Mouse (Mus musculus) urinary bladder, adult 2 months (tissue): ENCODE measurements around the gene Gm26661. TPM values are rescaled to one million over a fixed set of nuclear protein-coding genes. Genes with fewer than 3 reads are reported as not detected.

Experiments used
- DNase-seq: peaks from one replicate; pipeline ENCODE4 v3.0.0; 2022; ENCODE audit warnings: low spot score
- polyA plus RNA-seq: library from polyadenylated mRNA; depleted of rRNA; stranded (reverse); fragments of >200 nt; gene quantifications from 2 replicates; pipeline ENCODE4 v1.2.3, GENCODE M21; 2012; rRNA removed

The Gm26661 gene
- polyA plus RNA-seq, 1 experiment, result not detected

DNA sequence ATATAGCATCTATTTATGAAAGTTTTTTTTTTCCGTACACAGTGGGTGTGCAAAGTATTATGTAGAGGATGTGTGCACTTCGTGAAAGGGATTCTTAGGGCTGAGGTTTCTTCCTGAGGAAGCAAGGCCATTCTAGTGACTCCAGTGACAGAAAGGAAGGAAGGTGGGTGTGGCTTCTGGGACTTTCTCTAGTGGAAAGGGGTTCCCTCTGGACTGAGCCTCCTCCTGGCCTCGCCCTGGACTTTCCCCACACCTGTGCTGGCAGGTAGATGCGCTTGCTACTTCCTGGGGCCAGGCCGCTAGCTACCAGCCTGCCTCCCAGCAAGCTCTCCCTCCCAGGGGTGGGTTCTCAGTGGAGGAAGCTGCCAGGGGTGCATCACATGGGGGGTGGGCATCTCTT is 28.1 kb downstream of the Gm26661 start:
- no peak for DNase-seq

DNA sequence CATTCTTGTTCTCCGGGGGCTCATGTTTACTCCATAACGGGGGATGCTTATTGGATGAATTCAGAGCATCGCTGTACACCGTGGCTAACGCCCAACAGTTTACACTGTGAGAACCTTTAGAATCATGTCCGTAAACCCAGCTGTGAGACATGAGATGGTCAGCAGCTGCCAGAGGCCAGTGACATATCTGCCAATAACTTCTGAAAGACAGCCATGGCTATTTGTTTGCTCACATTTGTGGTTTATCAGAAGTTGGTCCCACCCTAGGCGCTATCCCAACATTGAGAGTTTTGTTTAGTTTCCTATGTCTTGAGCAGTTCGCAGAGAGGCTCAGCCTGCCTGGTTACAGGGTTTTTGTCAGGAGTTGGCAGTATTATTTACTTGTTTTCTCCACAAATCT is 30.0 kb downstream of the Gm26661 start:
- DNase-seq, result no peak

DNA sequence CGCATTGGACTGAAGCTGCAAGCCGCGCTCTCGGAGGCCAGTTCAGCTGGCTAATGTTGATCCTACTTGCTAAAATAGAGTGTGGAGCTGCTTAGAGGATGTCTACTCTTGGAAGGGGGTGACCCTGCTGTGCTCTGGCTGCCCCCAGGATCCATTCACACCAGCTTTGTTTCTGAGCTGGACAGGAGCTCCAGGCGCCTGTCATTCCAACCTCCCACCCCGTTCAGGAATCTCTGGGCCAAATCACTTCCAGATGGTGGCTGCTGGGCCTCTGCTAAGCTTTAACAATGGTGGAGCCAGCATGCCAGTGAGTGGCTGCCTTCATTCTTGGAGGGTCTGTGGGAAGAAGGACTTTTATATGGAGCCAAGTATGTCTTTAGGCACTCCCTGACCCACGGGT is 31.3 kb downstream of the Gm26661 start:
- no peak for DNase-seq

DNA sequence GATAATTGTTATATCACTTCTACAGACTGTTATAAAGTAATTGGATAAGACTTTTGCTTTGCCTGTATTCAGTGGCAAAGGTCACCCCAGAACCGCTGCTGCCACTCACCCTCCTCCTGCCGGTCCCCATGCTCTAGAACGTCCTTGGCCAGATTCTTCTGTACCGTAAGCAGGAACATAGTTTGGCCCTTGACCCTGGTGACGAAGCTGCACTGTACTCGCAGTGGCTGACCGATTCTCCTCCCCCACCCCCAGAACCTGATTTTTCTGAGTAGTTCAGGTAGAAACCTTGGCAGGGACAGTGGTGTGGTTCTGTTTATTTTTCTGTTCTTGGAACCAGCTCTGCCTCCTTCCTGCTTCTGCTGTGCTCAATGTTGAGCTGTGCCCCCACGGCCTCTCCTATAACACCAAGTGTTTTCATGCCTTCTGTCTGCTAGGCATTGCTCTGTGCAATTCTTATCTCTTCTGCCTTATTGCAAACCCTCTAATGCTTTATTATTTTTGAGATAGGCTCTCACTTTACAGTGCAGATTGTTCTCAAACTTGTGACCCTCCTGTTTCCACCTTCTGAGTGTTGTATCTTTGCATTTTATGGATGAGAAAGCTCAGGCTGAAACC is 33.4 kb downstream of the Gm26661 start:
- no peak for DNase-seq

DNA sequence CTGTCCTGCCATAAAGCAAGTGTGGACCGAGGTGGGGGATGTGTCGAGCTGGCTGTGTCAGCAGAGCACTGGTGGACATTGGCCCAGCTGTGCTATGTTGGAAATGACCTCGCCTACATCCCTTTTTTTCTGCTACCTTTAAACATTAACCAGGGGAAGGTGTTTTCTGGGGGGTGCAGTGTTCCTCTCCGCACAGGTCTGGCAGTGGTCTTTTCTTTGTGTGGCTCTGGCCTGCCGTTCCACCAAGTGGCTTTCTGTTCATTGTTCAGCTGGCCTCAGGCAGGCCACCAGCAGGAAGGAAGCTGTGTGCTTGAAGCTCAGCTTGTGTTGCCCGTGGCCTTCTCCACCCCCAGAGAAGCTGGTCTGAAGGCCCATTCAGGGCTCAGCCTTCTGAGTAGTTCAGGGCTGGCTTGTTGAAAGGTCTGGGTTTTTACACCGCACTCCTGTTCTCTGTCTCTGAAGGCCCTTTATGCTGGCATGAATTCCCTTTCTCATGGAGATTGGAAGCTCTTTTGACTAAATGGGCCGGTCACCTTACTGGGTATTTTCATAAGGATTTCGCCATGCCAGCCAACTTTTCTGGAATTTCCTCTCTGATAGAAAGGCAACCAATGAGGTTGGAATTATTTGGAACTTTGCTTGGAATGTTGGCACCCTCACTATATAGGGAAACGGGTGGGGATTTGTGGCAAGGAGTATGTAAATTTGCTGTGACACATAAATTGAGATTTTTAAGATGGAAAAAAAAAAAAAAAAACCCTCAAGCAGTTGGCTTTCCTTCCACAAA is 35.0 kb downstream of the Gm26661 start:
- no peak for DNase-seq

DNA sequence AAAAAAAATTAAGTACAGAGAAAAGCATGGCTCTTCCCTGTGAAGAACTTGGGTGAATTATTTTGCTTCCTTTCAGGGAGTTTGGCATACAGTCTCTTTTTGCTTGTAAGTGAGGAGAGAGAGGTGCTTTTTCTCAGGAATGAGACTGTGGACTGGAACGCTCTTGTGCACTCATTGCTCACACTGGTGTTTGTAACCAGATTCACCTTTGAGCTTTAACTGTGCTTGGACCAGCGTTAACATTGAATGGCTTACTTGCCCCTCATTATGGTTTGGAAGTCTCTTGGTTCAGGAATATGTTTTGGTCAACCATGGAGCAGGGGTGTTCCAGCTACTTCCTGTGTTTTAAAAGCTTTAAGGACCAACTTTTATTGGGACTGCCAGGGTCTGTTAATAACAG is 37.8 kb downstream of the Gm26661 start:
- no peak for DNase-seq

DNA sequence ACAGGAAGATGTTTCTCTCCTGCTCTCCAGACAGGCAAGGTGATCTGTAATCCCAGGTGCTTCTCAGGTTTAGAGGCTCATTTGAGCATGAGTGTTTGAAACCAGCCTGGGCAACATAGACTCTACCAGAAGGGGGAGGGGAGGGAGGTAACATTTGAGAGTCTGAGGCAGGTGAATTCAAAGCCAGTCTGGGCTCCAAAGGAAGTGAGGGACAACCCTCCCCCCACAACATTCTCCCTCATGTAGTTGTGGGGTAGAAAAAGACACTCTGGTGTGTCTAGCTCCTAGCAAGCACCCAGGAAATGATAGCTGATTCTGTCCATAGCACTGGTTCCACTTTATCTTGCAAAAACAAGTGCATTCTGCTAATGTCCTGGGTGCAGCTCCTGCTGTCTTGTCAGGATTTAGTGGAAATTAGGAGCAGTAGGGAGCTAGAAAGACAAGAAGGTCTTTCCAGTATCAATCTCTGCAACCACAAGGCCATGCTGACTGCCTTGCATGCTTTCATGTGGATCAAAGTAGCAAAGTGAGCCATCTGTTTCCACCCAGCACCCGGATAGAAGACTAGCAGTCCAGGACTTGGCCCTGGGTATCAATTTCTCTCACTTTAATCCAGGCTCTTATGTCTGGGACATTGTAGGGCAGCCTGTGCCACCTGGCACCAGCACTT is 40.5 kb downstream of the Gm26661 start:
- no peak for DNase-seq

DNA sequence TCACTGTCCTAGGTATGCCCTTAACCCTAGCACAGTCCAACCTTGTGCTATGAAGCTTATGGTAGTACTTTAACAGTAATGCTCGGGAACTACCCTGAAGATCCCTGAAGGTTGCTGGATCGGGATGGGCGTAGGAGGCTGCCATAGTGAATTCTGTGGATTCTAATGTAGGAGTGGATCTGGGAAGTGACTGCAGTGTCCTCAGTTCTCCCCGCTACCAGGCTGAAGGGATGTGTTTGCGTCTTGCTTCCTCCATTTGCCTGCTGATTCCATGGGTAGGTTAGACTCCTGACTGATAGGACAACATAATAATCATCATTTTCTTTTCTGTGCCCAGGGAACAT is 41.0 kb downstream of the Gm26661 start:
- DNase-seq, result no peak

DNA sequence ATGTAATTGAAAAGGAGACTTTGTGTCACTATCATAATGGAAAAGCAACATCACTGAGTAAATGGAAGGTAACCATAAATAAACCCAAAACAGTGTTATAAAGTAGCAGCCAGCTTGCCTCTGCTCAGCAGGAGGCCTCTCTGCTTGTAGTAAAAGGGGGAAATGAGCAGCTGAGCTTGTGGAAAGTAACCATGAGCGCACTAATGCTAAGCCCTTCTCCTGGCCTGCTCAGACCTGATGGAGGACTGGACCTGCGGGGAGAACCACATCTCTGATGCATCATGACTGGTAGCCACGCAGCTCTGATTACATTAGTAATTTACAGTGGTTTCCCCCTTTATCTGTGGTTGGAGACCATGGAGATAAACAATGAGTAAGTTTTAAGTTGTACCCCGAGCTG is 42.1 kb downstream of the Gm26661 start:
- no peak for DNase-seq

DNA sequence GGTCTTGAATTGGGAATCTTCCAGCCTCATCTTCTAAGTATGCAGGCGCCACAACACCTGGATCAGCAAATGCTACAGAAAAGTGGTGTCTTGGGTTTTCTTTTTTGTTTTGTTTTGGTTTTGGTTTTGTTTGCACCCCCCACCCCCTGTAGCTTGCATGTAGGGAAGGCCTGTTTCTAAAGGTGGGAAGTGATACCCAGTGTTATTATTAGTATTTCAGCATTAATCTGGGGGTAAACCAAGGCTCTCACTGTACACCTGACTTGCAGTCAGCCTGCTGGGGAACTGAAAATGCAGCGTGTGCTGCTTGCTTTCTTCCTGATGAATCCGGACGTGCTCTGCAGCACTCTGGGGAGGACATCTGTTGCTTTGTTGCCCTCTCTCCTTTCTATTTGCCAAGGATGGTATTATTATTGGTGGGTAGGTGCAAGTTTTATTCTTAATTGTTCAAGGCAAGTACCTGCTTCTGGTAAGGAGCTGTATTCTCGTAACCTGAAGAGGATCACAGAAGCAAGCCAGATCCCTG is 47.2 kb downstream of the Gm26661 start:
- DNase-seq, result no peak

DNA sequence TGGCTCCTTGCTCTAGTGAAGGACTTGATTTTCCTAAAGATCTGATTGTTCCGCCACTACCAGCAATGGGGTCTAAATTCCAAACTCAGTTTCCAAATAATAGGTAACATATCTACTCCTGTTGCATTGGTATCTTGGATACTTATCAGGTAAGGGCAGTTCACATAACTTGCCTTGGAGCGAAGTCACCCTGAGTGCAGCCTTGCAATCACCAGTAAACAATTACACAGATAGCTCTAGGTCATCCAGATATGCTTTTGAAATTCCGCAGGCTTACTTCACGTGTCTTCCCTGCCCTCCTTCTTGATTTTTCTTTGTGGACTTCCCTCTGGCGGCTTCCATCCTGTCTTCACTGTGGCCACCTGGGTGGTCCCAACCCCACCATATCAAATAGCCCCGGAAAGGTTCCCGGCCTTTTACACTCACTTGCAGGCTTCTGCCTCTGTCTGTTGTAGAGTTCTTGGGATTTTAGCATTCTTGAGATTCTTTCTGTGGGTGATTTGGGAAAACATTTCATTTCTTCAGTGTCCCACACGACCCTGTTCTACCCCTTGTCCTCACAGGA is 48.6 kb downstream of the Gm26661 start:
- DNase-seq, result no peak

Other genes starting within 250 kb of the Gm26661 start
- gene Gm3558, start 223.0 kb upstream of the Gm26661 start, polyA plus RNA-seq, result 0.74 and 1.1 TPM in 2 replicates
- not detected in 2 replicates for gene Gm10338, start 196.0 kb upstream of the Gm26661 start, polyA plus RNA-seq
- gene Gm10128, start 147.6 kb upstream of the Gm26661 start, polyA plus RNA-seq, result 0.18 TPM in 1 of 2 replicates, not detected in the other
- gene Flnb, start 26.4 kb downstream of the Gm26661 start, polyA plus RNA-seq, result 47.4 and 48.6 TPM in 2 replicates
- not detected in 2 replicates for gene Gm45521, start 165.7 kb downstream of the Gm26661 start, polyA plus RNA-seq
- 0.52 and 0.68 TPM in 2 replicates for gene Dnase1l3, start 203.0 kb downstream of the Gm26661 start, polyA plus RNA-seq
- 30.7 and 33.5 TPM in 2 replicates for gene Abhd6, start 211.3 kb downstream of the Gm26661 start, polyA plus RNA-seq